Mouse (Mus musculus) heart, adult 2 months (tissue): Measurements from ENCODE around the gene Poldip2. TPM values are rescaled to one million over a fixed set of nuclear protein-coding genes. Genes with fewer than 3 reads are reported as not detected.

Source experiments
- DNase-seq, 2 experiments: peaks; one replicate each; pipeline ENCODE4 v3.0.0; 2021
- H3K27ac ChIP-seq: fragments of 200-600 bp; 2 replicates; pipeline ENCODE4 v1.8.1; 2022
- H3K27me3 ChIP-seq: fragments of 200-500 bp; 2 replicates; pipeline ENCODE4 v1.6.1; 2012; ENCODE audit warnings: mild to moderate bottlenecking, low read length, inconsistent platforms, mixed read lengths; ENCODE audit not compliant: control insufficient read depth, insufficient read depth
- H3K36me3 ChIP-seq: fragments of 200-500 bp; 2 replicates; pipeline ENCODE4 v1.6.1; 2012; ENCODE audit warnings: low read length, inconsistent platforms; ENCODE audit not compliant: control insufficient read depth, insufficient read depth
- H3K4me1 ChIP-seq: fragments of 200-500 bp; 2 replicates; pipeline ENCODE4 v1.6.1; 2011; ENCODE audit warnings: low read length; ENCODE audit not compliant: control insufficient read depth, insufficient read depth
- H3K4me3 ChIP-seq: fragments of 200-600 bp; 2 replicates; pipeline ENCODE4 v1.8.1; 2022
- H3K79me2 ChIP-seq: fragments of 200-500 bp; replicated peaks from 2 replicates; pipeline ENCODE4 v1.6.1; 2012; ENCODE audit warnings: mild to moderate bottlenecking, inconsistent platforms, low read length, moderate library complexity, mixed read lengths; ENCODE audit not compliant: control insufficient read depth, insufficient read depth
- H3K9ac ChIP-seq: fragments of 200-500 bp; 2 replicates; pipeline ENCODE4 v1.6.1; 2012; ENCODE audit warnings: low read depth, mild to moderate bottlenecking, control low read depth, inconsistent platforms, low read length, mixed read lengths
- CTCF ChIP-seq: fragments of 200-600 bp; IDR thresholded peaks from 2 replicates; pipeline ENCODE4 v1.8.1; 2022; ENCODE audit warnings: antibody characterized with exemption, mild to moderate bottlenecking, moderate library complexity
- EP300 ChIP-seq: fragments of 200-500 bp; IDR thresholded peaks from 2 replicates; pipeline ENCODE4 v1.6.1; 2011; ENCODE audit warnings: low read depth, low read length, control low read depth; ENCODE audit not compliant: insufficient read depth
- POLR2A ChIP-seq: fragments of 200-500 bp; IDR thresholded peaks from 2 replicates; pipeline ENCODE4 v1.6.1; 2011; ENCODE audit warnings: mild to moderate bottlenecking, low read depth, low read length, control low read depth; ENCODE audit not compliant: insufficient read depth
- WGBS: fragments of 180-500 bp; shearing (Covaris S2); methylation state at CpG from one replicate; pipeline ENCODE4 v1.1.7; 2018; 5-methylcytosine and 5-hydroxymethylcytosine counted together
- intact Hi-C: fragments of 180-260 bp; cut with DNase I; formaldehyde crosslinking; loops from one replicate; pipeline ENCODE4 v1.15.1; 2025
- polyA plus RNA-seq: library from polyadenylated mRNA; depleted of rRNA; stranded (reverse); fragments of >200 nt; gene quantifications from 2 replicates; pipeline ENCODE4 v1.2.3, GENCODE M21; 2012
- total RNA-seq, 2 experiments: library from RNA; stranded (reverse); gene quantifications; 2 replicates each; pipeline ENCODE4 v1.2.3; 2021

Gene Poldip2
- total and polyA plus RNA-seq, 3 experiments, result 102 to 140 (median 127) TPM

DNA sequence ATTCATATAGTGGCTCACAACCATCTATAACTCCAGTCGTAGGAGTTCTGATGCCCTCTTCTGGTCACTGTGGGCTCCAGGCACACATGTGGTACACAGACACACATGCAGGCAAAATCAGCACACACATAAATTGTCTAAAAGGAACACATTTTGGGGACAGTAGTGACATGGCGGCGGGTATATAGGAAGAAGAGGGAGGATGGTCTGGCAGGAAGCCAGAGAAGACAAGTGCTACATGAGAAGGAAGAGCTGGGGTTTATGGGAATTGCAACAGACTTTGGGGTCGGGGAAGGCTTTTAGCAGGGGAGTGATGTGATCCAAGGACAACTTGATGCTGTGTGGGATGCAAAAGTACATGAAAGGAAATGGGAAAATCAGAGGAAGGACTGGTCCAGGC is 22.5 kb downstream of the Poldip2 start:
- no peaks in the 10 kb centered on the region for H3K27me3 ChIP-seq
- TF ChIP-seq EP300 (no peak), CTCF (peak; percentile 37)
- H3K27ac ChIP-seq, result peak overlapping the region; percentile 91
- peaks cover 13% of the 10 kb centered on the region for H3K4me1 ChIP-seq
- H3K9ac ChIP-seq, result no peak overlapping the region
- peaks cover 11% of the 10 kb centered on the region for H3K36me3 ChIP-seq
- intact Hi-C loops, result no loop called here
- WGBS, result 49% methylated on average over 4 of the region's 4 CpGs
- DNase-seq, result no peak
- peak overlapping the region; percentile 75 for H3K4me3 ChIP-seq
- peaks cover 12% of the 10 kb centered on the region; the same call in 1 of the 2 replicates for H3K79me2 ChIP-seq

DNA sequence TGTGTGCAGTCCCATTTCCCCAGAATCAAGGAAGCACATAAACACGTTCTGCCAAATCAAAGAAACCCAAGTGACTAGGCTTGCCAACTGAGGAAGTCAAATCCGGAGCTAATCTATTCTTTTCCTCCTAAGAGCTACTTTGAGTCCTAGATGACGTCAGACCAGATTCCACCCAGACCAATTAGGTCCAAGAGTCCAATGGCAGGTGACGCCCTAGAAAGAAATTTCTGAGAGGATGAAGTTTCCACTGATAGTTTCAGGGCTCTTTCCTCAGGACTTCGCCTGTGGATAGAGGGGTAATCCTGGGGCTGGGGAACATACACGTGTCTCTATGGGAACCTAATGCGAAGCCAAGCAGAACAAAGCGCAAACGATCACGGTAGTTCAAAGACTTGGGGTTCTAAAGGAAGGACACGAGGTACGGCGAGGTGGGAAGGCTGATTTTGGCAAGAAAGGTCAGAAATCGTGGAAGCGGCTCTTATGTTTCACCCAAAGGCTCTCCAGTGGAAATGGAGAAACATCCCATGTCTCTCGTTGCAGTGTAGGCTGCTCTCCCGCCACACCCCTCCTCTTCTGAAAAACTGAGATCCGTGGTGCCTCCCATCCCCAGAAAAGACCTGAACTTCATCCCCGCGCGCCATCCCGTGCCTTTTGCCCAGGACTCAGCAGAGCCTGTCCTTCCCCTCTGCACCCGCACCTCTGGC is 23.5 kb downstream of the Poldip2 start:
- no peaks in the 10 kb centered on the region for H3K27me3 ChIP-seq
- WGBS, result under 1% methylated on average over 23 of the region's 23 CpGs
- peak overlapping the region; percentile 75 for H3K4me3 ChIP-seq
- peak in 1 of 2 experiments; percentile 54 for DNase-seq
- peaks cover 9% of the 10 kb centered on the region; the same call in 1 of the 2 replicates for H3K79me2 ChIP-seq
- TF ChIP-seq CTCF (no peak), POLR2A (peak; percentile 54; the same call in 1 of the 2 replicates), EP300 (no peak)
- intact Hi-C loops, result loop anchor here (1.0 to 2.0 kb wide), 2 partner anchors 15 to 23 kb away; partner anchors contain the start of genes Poldip2, Tmem199 and Tmem97
- H3K9ac ChIP-seq, result peak overlapping the region; percentile 89
- H3K36me3 ChIP-seq, result peaks cover 14% of the 10 kb centered on the region
- peak overlapping the region; percentile 91 for H3K27ac ChIP-seq
- H3K4me1 ChIP-seq, result peaks cover 9% of the 10 kb centered on the region

DNA sequence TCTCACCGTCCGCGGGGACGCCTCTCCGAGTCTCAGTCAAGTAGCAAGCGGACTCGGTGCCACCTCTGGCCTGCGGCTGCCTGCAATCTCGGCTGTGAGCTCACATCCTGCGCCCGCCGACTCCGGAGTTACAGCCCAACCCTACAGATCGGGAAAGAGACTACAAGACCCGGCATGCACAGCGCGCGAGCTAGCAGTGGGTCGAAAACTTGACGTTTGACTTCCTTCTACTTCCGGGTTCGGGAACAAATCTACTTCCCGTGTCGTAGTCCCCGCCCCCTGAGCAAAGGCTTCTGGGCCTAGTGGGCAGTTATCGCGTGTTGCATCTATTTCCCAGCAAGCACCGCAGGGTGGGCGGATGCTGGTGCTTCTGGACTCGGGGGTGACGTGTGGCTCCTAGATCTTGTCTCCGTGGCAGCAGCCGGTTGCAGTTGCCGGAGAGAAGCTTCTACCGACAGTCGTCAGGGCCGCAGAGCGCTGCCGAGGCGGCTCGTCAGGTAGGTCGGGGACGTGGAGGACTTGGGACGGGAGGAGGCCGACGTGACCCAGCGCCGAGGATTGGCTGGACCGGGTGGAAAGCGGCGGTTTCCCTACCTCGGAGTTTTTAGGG is 24.2 kb downstream of the Poldip2 start, which contains the start of the genes Tnfaip1 and Ift20:
Gene Tnfaip1, minus strand, starts transcription at position 253 of the 610 bp plus-strand sequence.
Gene Ift20, plus strand, starts transcription at position 282 of the 610 bp plus-strand sequence.
- H3K27me3 ChIP-seq, result no peaks in the 10 kb centered on the region
- intact Hi-C loops, result loop anchor here (1.0 to 2.0 kb wide), 2 partner anchors 15 to 24 kb away; partner anchors contain the start of genes Poldip2, Tmem199 and Tmem97
- peak within 1 kb of the TSS; percentile 90 for H3K9ac ChIP-seq
- peak within 1 kb of the TSS; percentile 91 for H3K27ac ChIP-seq
- TF ChIP-seq CTCF, result no peak
- TF ChIP-seq POLR2A, result peak; percentile 86
- TF ChIP-seq EP300, result peak; percentile 64
- H3K4me3 ChIP-seq, result peak within 1 kb of the TSS; percentile 75
- under 1% methylated on average over 52 of the region's 52 CpGs for WGBS
- peaks cover 9% of the 10 kb centered on the region; the same call in 1 of the 2 replicates for H3K79me2 ChIP-seq
- H3K36me3 ChIP-seq, result peaks cover 14% of the 10 kb centered on the region
- peak; percentile 95 to 98 for DNase-seq
- H3K4me1 ChIP-seq, result peaks cover 9% of the 10 kb centered on the region

DNA sequence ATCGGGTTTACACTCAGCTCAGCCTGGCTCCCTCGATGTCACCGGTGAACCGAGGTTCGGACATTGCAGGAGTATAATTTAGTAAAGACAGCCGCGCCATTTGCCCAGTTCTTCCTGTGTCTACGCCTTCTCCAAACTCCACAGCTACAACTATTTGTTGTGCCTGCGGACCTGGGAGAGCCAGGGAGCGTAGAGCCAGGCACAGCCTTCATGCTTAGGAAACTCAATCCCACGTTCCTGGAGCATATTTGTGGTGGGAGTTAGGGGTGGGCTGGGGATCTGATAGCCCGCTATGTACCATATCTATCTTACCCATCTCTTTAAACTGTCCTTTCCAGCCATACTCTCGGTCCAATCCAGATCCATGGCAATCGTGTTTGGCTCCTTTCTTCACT is 24.7 kb downstream of the Poldip2 start:
- no peak for TF ChIP-seq EP300
- TF ChIP-seq POLR2A, result no peak
- TF ChIP-seq CTCF, result no peak
- WGBS, result 1% methylated on average over 14 of the region's 14 CpGs
- peaks cover 9% of the 10 kb centered on the region for H3K4me1 ChIP-seq
- peak overlapping the region; percentile 91 for H3K27ac ChIP-seq
- DNase-seq, result no peak
- intact Hi-C loops, result loop anchor here (1.0 to 2.0 kb wide), 2 partner anchors 14 to 24 kb away; partner anchors contain the start of genes Poldip2, Tmem199 and Tmem97
- H3K36me3 ChIP-seq, result peaks cover 14% of the 10 kb centered on the region
- H3K27me3 ChIP-seq, result no peaks in the 10 kb centered on the region
- H3K9ac ChIP-seq, result peak overlapping the region; percentile 90
- peaks cover 9% of the 10 kb centered on the region; the same call in 1 of the 2 replicates for H3K79me2 ChIP-seq
- H3K4me3 ChIP-seq, result peak overlapping the region; percentile 75

DNA sequence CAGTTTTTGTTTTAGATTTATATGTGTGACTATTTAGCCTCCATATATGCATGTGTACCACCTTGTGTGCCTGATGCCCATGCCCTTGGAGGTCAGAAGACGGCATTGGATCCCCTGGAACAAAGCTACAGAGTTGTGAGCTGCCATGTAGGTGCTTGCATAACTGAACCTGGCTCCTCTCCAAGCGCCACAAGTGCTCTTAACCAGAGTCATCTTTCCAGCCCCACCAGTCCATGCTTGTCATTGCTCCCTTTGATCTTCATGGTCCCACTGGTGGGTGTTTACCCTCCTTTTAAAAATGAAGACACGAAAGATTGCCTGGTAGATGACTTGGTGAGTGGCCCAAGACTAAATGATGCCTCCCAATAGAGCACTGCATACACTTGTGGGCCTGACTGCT is 28.4 kb downstream of the Poldip2 start:
- Histone ChIP-seq H3K9ac (no peak overlapping the region), H3K4me3 (no peak overlapping the region), H3K27ac (no peak overlapping the region), H3K36me3 (peaks cover 5% of the 10 kb centered on the region; the same call in 1 of the 2 replicates), H3K79me2 (peaks cover 4% of the 10 kb centered on the region; the same call in 1 of the 2 replicates), H3K27me3 (no peaks in the 10 kb centered on the region), H3K4me1 (no peaks in the 10 kb centered on the region; the same call in 1 of the 2 replicates)
- intact Hi-C loops, result no loop called here
- WGBS, result 81% methylated on average over 3 of the region's 3 CpGs
- DNase-seq, result no peak
- TF ChIP-seq CTCF (no peak), POLR2A (no peak), EP300 (no peak)
